Mouse (Mus musculus): Measurements from ENCODE around the gene Akt1s1.

Akt1s1 gene

DNA sequence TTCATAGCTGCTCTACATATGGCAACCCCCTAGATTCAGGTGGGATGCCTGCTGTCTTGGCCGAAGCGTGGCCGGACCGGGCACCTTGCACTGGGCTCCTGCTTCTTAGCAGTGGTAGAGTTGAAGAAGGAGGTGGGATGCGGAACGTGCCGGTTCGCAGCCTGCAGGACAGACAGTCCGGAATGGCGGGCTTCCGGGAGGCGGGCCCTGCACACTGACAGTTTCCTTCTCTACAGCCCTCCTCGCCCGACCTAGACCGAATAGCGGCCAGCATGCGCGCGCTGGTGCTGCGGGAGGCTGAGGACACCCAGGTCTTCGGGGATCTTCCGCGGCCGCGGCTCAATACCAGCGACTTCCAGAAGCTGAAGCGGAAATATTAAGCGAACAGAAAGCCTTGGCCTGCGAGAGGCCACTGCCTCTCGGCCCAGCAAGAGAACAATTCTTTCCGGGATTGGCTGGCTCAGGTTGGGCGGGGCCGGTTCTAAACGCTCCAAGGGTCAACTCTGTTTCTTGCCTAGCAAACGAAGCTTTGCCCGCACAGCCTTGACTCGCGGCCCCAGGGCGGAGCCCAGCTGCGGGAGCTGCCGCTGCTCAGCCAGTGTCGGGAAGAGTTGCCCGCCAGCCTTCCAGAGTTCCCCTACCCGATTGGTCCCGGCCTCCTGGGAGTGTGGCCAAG is 5.7 kb downstream of the Akt1s1 start:
- DNase-seq: peak; percentile 93

DNA sequence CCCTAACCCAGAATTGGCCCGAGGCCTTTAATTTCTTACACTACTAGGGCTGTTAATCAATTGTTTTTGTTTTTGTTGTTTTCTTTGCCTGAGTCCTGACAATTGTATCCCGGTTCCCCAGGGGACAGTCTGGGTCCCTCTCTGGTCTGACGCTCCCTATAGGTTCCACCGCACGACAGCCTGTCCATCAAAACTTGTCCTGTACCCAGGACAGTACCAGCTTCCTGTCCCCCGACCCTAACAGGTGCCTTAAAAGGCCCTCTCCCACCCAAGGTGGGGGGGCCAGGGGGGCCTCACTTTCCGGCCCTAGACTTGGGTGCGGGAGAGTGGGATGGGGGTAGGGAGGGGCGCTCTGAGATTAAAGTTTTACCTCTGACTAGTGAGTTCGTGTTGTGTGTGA is 6.2 kb downstream of the Akt1s1 start:
- no peak for DNase-seq

DNA sequence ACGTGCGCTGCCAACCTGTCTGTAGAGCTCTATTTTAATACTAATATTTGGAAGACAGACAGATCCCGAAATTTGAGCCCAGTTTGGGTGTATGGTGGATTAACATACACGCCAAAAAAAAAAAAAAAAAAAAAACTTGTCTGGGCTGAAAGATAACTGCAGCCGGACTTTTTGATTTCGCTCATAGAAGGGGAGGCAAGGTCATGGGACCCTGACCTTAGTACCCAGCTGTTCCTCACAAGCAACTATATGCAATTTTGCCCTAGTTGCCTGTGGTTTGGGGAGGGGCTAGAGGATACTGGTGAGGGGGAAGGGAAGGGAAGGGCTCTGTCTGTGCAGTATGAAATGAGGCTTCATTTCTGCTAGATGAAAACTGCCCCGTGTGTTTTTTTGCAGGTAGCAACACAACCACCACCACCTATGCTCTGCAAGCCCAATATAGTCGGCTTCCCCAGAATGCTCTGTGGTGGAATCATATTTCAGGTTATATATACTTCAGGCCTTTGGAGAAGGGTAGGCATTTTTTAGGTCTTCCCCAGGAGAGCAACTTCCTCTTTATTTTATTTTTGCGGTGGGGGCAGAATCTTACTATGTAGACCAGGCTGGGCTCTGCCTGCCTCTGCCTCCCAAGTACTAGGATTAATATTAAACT is 7.6 kb downstream of the Akt1s1 start:
- DNase-seq: no peak

DNA sequence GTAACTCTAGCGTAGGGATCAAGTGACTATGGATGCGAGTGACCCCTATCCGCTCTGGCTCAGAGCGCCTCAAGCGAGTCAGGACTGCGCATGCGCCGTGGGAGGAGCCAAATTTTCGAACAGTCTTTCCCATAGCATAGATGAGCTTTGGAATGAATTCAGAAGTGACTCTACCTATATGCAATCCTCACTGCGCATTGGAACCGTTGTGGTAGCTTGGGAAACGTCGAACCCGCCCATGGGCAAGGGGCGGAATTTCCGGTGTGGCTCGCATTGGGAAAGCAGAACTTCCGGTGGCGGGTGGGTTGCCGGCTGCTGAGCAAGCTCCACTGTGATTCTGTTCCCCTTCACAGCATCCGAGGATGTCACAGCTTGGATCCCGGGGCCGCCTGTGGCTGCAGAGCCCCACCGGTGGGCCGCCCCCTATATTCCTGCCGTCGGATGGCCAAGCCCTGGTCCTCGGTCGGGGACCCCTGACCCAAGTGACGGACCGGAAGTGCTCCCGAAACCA is 8.3 kb downstream of the Akt1s1 start, which contains the start of gene Pnkp:
TSS of gene Pnkp (plus strand) at position 98 of the 511 bp plus-strand sequence.
- DNase-seq: peak; percentile 91

DNA sequence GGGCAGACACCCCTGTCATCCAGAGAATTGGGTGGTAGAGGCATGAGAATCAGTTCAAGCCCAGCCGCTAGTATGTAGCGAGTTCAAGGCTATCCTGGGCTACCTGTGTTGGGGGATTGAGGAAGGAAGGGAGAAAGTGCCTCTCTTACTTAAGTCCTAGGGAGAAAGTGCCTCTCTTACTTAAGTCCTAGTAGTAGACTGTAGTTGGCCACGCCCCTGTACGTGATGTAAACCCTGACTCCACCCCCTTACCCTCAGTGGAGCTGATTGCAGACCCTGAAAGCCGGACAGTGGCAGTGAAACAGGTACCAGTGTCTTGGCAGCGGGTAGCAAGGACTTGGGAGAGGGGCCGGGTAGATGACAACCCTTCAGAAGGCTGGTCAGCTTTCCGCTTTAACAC is 9.1 kb downstream of the Akt1s1 start:
- DNase-seq: peak; percentile 71

DNA sequence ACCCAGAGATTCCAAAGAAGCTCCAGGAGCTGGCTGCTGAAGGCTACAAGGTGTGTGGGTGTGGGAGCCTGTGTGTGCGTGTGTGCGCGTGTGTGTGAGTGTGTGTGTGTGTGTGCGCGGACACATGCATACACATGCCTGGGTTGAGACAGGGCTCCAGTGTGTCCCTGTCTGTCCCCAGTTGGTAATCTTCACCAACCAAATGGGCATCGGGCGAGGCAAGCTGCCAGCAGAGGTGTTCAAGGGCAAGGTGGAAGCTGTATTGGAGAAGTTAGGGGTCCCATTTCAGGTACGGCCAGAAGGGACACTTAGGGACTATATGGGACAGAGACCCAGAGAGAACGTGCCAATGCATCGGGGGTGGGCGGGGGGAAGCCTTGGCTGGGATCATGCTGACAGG is 11.1 kb downstream of the Akt1s1 start:
- no peak for DNase-seq

DNA sequence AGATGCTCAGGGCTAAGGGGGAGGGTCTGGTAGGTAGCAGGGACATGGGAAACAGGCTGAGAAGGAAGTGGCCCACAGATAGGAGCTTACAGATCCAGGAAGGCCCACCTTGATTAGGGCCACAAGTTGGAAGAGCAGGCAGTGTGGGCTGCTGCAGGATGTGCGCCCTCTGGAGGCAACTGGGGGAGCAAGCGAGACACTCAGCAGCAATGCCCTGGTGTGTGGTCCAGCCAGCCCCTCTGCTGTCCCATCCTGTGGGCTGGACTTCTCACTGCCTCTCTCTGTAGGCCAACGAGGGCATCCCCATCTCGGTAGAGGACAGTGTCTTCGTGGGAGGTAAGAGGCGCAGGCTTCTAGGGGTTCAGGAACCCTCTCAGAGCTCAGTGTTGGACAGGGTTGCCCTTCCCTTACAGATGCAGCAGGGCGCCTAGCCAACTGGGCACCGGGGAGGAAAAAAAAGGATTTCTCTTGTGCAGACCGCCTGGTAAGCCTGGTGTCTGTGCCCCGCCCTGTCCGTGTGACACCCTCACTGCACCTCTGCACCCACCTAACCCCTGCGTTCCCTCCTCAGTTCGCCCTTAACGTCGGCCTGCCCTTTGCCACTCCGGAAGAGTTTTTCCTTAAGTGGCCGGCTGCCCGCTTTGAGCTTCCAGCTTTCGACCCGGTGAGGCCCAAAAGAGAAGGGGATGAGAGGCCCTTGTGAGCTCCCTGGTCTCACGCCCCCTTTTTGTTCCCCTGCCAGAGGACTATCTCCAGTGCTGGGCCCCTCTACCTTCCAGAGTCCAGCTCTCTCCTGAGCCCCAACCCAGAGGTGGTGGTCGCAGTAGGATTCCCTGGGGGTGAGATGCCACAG is 12.0 kb downstream of the Akt1s1 start:
- DNase-seq: peak; percentile 89

DNA sequence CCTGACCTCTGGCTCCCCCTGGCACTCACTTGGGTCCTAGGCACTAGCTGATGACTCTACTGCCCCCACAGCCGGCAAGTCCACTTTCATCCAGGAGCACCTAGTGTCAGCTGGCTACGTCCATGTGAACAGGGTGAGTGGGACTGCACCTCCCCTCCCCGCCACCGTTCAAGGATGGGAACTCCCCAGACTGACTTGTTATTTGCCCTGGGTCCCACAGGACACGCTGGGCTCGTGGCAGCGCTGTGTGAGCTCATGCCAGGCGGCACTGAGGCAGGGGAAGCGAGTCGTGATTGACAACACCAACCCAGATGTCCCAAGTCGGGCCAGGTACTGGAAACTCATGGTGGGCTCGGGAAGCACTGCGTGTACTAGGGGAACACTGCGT is 12.6 kb downstream of the Akt1s1 start:
- DNase-seq: no peak

DNA sequence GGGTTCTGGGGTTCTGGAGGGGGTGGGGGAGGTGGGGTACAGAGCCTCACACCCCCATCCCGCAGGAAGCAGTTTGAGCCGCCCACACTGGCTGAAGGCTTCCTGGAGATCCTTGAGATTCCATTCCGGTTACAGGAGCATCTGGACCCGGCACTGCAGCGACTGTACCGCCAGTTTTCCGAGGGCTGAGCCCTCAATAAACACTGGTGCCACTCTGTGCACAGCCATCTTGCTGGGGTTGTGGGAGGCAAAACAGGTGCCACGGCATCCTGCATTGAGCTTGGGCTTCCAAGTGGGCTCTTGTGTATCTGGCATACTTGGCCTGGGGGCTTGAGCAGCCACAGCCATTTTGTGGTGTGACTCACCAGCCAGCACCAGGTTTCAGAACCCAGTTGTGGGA is 13.6 kb downstream of the Akt1s1 start:
- DNase-seq: no peak

DNA sequence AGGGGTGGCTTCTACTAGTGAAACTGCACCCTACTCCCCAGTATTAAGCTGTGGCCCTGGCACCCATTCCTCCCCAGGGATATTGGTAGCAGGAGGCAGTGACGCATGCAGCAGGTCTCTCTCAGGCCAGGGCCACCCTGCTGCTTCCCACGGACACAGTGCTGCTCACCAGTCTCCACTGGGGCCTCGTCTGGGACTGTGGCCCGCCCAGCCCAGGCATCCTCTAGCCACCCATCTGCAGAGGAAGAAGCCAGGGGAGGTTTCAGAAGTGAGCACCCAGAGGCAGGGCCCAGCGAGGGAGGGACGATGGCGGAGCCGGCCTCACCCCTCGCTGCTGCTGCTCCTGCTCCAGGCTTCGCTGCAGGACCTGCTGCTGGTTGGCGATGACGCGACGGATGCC is 14.4 kb downstream of the Akt1s1 start:
- no peak for DNase-seq

DNA sequence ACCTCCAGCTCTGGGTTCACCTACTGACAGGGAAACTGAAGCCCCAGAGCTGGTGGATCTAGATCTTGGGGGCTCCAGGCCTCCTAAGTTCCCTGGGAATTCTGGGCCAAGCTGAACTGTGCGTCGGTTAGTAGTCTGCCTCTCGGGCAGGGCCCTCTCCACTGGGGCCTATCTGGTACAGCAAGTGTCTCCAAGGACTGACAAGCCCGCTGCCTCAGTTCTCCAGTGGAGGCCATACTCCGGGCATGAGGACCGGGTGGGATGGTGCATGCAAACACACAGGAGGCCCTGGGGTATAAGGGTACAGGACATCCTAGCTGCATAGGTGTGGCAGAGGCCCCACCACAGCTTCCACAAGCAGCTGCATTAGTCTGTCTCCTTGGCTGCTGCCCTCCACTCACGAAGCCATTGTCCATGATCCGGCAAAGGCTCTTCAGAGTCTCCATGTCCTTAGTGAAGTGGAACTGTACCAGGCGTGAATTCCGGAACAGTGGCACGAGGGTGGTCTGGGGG is 15.2 kb downstream of the Akt1s1 start:
- no peak for DNase-seq

DNA sequence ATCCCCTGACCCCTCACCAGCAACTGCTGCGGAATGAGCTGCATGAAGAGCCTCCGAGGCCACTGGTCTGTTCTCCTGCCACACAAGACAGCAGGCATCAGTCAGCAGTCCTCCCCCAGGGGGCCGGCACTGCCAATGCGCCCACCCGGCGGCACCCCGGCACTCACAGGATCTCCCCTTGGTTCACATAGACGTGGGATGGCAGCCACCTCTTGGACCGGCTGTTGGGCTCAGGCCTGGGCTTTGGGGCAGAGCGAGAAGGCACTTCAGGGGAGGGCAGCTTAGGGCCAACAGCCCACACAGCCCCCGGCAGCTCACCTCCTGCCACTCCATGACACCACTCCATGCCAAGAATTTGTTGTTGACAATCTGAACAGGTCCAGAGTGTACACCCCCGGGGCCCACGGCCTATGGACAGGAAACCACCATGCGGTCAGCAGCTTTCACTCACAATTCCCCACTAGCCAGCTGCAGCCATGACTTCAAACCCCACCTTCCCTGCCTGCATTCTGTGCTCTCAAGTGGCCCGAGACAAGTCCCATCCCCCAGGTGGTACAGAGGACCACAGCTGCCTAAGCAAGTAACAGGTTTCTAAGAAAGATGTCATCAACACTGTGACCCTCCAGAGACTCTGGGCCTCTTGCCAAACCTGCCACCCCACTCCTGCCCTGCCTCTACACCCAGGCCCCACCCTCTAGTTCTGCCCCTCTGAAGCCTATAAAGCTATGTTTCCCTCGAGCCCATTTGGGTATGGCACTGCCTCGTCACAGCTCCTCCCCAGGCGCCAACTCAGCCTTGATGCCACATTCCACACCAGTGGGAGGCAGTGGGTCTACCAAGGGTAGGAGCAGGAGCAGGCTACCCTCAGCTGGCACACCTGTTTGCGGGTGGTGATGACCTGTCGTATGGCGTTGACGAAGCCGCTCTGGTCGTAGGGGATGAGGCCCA is 16.1 kb downstream of the Akt1s1 start:
- peak; percentile 61 for DNase-seq

DNA sequence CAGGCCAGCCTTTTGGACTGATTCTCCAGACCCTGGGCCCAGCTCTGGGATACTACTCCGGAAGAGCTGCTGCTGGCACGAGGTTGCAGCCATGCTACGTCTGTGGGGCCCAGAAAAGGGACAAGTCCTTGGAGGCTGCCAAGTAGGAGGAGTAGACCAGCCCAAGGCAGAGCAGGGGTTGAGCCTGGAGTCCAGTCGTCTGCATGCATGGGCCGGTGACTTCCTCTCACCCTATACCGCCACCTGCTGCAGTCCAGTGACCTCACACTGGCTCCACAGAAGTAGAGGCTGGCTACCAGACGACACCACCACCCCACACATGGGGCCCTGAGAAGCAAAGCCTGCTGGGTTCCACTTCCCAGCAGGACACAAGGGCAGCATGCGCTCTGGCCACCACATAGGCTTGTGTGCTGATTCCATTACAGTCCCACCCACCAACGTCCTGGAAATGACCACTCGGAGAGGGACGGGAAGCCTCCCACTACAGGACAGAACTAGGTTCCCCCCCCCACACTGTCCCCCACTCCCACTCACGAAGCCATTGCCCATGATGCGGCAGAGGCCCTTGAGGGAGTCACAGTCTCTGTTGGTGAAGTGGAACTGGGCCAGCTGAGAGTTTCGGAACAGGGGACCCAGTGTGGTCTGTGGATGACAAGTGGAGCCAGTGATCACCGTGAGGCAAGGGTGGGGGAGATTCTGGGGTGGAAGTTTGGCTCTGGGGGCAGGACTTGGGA is 17.7 kb downstream of the Akt1s1 start:
- DNase-seq: peak; percentile 87

DNA sequence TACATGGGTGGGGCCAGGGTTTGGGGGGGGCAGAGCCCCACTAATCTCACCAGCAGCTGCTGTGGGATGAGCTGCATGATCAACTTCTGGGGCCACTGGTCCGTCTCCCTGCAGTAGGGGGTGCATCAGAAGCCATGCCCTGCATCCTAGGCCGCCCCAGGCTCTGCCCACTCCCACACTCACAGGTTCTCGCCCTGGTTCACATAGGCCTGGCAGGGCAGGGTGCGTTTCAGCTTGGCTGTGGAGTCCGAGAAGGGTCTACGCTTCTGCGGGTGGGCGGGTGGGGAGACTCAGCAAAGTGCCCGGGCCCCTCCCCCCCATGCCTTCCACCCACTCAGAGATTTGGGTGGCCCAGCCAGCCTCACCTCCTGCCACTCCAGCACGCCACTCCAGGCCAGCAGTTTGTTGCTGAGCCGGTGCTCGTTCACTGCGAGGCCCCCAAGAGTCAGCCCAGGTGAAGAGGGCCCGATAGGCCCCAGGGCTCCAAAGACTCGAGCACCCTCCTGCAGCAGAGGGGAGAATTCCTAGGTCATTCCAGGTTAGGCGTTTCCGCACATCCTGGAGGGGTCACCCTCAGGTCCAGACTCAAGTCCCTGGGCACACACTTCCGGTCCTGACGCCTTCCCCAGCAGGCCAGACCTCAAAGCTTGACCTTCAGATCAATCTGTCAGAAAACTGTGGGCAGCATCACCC is 18.4 kb downstream of the Akt1s1 start:
- DNase-seq: no peak

DNA sequence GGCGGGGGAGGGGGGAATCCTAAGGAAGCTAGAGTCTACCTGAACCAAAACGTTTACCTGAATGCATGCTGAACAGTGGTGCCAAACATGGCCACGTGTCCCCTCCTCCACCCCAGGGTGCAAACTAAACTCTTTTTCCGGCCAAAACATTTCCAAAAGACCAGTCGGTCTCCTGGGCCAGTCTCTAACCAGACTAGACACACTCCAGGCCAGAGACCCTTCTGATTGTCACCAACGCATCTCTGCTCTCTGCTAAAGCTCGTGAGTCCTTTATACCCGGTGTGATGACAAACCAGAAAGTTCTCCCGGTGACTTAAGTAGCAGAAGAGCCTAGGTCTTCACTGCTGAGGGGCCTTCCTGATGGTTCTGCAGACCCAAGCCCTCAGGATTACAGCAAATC is 19.0 kb downstream of the Akt1s1 start:
- DNase-seq: no peak

DNA sequence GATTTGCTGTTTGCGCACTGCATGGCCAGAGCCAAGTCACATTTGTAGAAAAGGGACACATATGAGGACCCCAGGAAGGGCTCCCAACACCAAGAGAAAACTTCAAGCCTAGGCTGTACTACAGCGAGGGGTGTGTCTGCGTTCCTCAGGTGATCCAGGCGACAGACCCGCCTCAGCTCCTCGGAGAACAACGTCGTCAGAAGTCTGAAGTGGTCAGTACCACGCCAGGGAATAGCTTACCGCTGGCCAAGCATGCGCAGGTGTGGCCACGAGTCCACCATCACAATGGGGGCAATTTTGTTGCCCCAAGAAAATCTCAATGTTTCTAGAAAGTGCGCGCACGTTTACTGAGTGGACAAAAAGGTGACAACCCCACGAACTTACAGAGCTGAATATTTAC is 19.7 kb downstream of the Akt1s1 start:
- DNase-seq: peak; percentile 75

DNA sequence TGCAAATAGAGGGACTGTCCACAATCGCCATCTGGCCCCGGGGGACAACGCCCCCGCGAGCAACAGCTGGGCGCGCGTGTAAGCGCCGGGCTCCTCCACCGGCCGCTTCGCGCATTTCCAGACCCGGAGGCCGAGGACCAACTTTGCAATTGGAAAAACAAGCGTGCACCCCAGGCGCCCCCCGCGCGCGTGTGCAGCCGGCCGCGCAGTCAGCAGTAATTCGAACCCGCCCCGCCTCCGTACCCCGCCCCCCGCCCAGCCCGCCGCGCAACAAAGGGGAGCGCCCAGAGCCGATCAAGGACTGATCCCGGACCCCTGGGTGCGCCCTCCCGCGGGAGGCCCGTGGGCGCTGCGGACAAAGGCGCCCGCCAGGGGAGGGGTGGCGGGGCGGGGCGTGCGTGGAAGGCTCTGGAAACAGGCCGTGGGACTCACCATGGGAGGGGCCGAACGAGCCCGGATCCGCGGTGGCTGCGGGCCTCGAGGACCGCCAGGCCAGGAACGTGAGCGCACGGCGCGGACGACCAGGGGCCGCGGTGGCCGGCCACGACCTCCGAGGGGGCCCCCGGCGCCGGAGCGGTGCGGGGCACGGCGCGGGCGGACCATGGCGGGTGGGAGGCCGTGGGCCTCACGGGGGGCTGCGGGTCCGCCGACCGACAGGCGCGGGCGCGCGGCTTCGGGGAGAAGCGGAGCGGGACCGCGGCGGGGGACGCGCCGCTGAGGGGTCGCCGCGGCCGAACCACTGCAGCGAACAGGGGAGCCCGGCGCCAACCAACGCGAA is 20.3 kb downstream of the Akt1s1 start:
- DNase-seq: peak; percentile 85

DNA sequence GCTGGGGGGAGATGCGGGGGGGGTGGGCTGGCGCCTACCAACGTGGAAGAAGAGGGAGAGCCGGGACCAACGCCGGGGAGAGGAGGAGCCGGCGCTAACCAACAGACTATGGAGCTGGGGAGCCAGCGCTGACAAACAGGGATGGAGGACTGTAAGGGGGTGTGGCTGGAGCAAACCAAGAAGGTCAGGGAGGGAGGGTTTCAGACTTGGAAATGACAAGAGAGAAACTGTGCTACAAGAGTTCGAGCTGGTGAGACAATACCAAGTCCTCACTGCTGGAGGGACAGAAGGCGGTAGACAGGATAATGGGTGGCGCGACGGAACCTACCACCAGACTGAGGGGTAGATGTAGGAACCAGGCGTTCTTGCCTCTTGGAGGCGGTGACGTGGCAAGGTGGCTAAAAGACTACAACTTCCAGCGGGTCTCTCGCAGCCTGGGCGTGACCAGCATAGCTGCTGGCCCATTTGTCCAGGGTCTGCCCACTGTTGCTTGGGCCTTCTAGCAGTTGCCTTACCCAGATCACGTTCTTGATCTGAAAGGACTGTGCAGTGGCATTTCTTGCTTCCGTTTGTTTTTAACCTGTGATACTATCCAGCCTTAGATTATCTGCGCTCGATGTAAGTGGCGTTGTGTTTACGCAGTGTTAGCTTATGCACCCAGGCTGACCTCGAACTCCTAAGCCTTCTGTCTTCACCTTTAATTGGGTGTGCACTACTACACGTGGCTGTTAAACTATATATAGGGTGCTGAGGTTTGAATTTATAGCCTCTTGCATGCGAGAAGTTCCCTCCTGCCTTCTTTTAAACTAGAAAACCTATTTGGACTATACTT is 21.1 kb downstream of the Akt1s1 start, which contains the start of gene Ptov1:
TSS of gene Ptov1 (minus strand) at position 92 of the 832 bp plus-strand sequence.
- DNase-seq: peak; percentile 96

DNA sequence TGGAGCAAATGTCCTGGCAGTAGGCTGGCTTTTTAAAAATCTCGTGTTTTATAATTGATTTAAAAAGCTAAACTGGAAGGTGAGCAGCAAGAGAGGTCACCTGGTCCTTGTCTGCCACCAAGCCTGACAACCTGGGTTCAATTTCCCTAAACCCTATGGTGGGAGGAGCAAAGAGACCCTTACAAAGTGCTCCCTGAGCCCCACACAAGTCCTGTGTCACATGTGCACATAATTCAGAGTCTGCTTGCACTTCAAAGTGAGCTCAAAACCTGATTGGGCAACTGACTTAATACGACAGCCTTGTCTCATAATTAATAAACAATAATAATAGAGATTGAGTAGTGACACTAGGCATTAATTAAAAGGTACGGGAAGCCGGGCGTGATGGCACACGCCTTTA is 21.8 kb downstream of the Akt1s1 start:
- no peak for DNase-seq

Data from lung, postnatal 10 days (tissue).